Mouse (Mus musculus) testis, adult 2 months (tissue): Measurements from ENCODE around the gene Sugct.

Source experiments
- CTCF ChIP-seq: fragments of 200-500 bp; IDR thresholded peaks from 2 replicates; pipeline ENCODE4 v1.5.1; 2012; ENCODE audit warnings: low read depth, mild to moderate bottlenecking, inconsistent platforms, low read length, moderate library complexity; ENCODE audit not compliant: control insufficient read depth, insufficient read depth, insufficient replicate concordance
- POLR2A ChIP-seq: fragments of 200-500 bp; IDR thresholded peaks from 2 replicates; pipeline ENCODE4 v1.6.1; 2012; ENCODE audit warnings: low read depth, mild to moderate bottlenecking, inconsistent platforms, low read length, moderate library complexity; ENCODE audit not compliant: control insufficient read depth

- TF ChIP-seq POLR2A (no peak), CTCF (no peak)
These were observed 724.1 kb downstream of the Sugct start for GRCm38 (mm10) chr13:16971277-16971676.
